Mouse (Mus musculus) stomach, postnatal 0 days (tissue): ENCODE results near the gene Rnf168.

ENCODE experiments used
- CTCF ChIP-seq: IDR thresholded peaks from 2 replicates; pipeline ENCODE4 v1.5.1; 2016; ENCODE audit warnings: antibody characterized with exemption, low read depth, mild to moderate bottlenecking, moderate library complexity
- EP300 ChIP-seq: optimal IDR thresholded peaks from 2 replicates; pipeline ENCODE3; 2016; ENCODE audit warnings: antibody characterized with exemption

DNA sequence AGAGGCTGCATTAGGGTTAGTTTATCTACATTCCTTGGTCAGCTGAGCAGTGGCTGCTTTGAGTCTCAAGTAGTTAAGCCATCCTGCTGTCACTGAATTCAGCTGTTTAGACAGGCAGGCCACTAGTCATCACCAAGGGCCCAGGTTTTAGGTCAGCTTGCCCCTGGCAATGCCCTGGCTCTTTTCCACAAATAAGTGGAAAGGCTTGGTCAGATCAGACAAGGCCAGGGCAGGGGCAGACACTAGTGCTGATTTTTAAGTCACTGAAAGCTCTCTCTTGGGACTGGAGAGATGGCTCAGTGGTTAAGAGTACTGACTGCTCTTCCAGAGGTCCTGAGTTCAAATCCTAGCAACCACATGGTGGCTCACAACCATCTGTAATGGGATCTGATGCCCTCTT, 59.7 kb downstream of the Rnf168 start:
- TF ChIP-seq EP300 (no peak), CTCF (no peak)
